Mouse (Mus musculus) megakaryocyte-erythroid progenitor cell, adult 5 weeks (primary cell): ENCODE data around the gene Cdt1. TPM values are rescaled to one million over a fixed set of nuclear protein-coding genes. Genes with fewer than 3 reads are reported as not detected.

ENCODE experiments used
- polyA plus RNA-seq: library from polyadenylated mRNA; stranded (reverse); fragments of >175 nt; gene quantifications from 2 replicates; pipeline ENCODE4 v1.2.3, GENCODE M21; 2012

Cdt1 gene
- polyA plus RNA-seq: 400 and 435 TPM in 2 replicates

GRCm38 (mm10) chr8:122567361-122568108, at the start of gene Cdt1:
TSS of gene Cdt1 (plus strand) at chr8:122568015.

GRCm38 (mm10) chr8:122551265-122552051, 16.4 kb upstream of the Cdt1 start, which contains the start of gene Piezo1:
TSS of gene Piezo1 (minus strand) at chr8:122551329.

GRCm38 (mm10) chr8:122576648-122577022, 8.8 kb downstream of the Cdt1 start, which contains the start of gene Aprt:
TSS of gene Aprt (minus strand) at chr8:122576909.

GRCm38 (mm10) chr8:122611295-122612133, 43.7 kb downstream of the Cdt1 start, which contains the start of the genes Galns and Trappc2l:
TSS of gene Galns (minus strand) at chr8:122611463.
TSS of gene Trappc2l (plus strand) at chr8:122611640.

GRCm38 (mm10) chr8:122622727-122623126, 54.9 kb downstream of the Cdt1 start, which contains the start of gene Pabpn1l:
TSS of gene Pabpn1l (minus strand) at chr8:122622739.

Other genes starting within 250 kb of the Cdt1 start
- 0.05 TPM in 1 of 2 replicates, not detected in the other for gene Trhr2, start 207.3 kb upstream of the Cdt1 start, polyA plus RNA-seq
- gene Zc3h18, start 191.4 kb upstream of the Cdt1 start, polyA plus RNA-seq: 119 and 172 TPM in 2 replicates
- gene Il17c, start 146.0 kb upstream of the Cdt1 start, polyA plus RNA-seq: 0.98 and 1.5 TPM in 2 replicates
- gene Cyba, start 135.1 kb upstream of the Cdt1 start, polyA plus RNA-seq: 676 and 930 TPM in 2 replicates
- gene Mvd, start 124.6 kb upstream of the Cdt1 start, polyA plus RNA-seq: 8.7 and 10.5 TPM in 2 replicates
- gene Snai3, start 107.3 kb upstream of the Cdt1 start, polyA plus RNA-seq: 0.22 TPM in 2 replicates
- gene Rnf166, start 92.0 kb upstream of the Cdt1 start, polyA plus RNA-seq: 72.3 and 82.1 TPM in 2 replicates
- 26.0 and 31.1 TPM in 2 replicates for gene Ctu2, start 91.9 kb upstream of the Cdt1 start, polyA plus RNA-seq
- 76.7 and 90.2 TPM in 2 replicates for gene Piezo1, start 16.7 kb upstream of the Cdt1 start, polyA plus RNA-seq
- 259 and 276 TPM in 2 replicates for gene Aprt, start 8.9 kb downstream of the Cdt1 start, polyA plus RNA-seq
- gene Galns, start 43.4 kb downstream of the Cdt1 start, polyA plus RNA-seq: 23.7 and 36.9 TPM in 2 replicates
- gene Trappc2l, start 43.6 kb downstream of the Cdt1 start, polyA plus RNA-seq: 0.58 and 1.0 TPM in 2 replicates
- 0.07 TPM in 1 of 2 replicates, not detected in the other for gene Pabpn1l, start 54.7 kb downstream of the Cdt1 start, polyA plus RNA-seq
- 112 and 122 TPM in 2 replicates for gene Cbfa2t3, start 131.1 kb downstream of the Cdt1 start, polyA plus RNA-seq
- gene Acsf3, start 207.5 kb downstream of the Cdt1 start, polyA plus RNA-seq: 31.1 and 32.5 TPM in 2 replicates